Mouse (Mus musculus): ENCODE results near the gene Gm21149. TPM values are rescaled to one million over a fixed set of nuclear protein-coding genes. Genes with fewer than 3 reads are reported as not detected.
"Not testable (repeated sequence)": the region's sequence is repeated elsewhere in the genome, so short reads cannot be mapped to it uniquely, and the experiment has no call there.

Gm21149 gene
- total RNA-seq, 2 experiments from 2014 or later = not detected

DNA sequence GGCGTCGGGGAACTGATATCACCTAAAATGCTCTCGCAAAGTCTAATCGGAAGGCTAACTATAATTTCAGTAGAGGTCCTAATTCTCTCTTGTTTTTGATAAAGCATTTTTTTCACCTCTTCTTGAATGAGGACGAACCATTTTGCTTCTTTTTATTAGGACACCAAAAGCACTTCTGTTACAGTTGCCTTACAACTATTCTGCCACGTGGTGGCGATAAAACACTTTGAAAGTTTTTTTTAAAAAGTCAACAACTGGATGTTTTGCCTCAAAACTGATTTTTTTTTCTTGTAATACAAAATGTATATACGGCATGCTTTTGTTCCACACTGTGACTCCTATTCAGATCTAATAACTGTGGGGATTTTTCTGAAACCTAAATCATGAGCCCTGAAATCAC is 14.7 kb downstream of the Gm21149 start:
- not testable (repeated sequence) for DNase-seq

DNA sequence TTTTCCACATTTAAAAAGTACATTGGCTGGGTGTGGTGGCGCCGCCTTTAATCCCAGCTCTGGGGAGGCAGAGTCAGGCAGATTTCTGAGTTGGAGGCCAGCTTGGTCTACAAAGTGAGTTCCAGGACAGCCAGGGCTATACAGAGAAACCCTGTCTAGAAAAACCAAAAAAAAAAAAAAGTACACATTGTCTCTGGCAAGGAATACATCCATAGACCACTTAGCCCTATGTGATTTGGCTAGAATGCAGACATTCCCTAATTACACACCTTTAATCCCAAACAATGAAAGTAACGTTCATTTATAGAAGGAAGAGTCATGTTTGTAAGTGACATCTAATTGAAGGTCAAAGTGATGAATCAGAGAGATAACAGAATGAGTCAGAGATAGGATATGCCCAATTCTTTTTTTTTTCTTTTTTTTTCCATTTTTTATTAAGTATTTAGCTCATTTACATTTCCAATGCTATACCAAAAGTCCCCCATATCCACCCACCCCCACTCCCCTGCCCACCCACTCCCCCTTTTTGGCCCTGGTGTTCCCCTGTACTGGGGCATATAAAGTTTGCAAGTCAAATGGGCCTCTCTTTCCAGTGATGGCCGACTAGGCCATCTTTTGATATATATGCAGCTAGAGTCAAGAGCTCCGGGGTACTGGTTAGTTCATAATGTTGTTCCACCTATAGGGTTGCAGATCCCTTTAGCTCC is 18.3 kb downstream of the Gm21149 start:
- not testable (repeated sequence) for DNase-seq

Other genes starting within 250 kb of the Gm21149 start
- not detected for gene Gm21190, start 52.7 kb upstream of the Gm21149 start, total RNA-seq (2021)
- not detected for gene Gm21083, start 100.8 kb upstream of the Gm21149 start, total RNA-seq (2021)
- gene Speer4d, start 142.5 kb upstream of the Gm21149 start, total RNA-seq (2021) = not detected
- gene 4930572O03Rik, start 180.5 kb upstream of the Gm21149 start, total RNA-seq (2021) = not detected
- not detected for gene Speer4c, start 237.7 kb upstream of the Gm21149 start, total RNA-seq (2021)